Mouse (Mus musculus): ENCODE measurements at regions not wholly inside any gene's neighbourhood (a gene's known extent, or its start where the extent isn't known, plus 50 kb on each side); places are given as distances from the start of the nearest gene placed in this dataset.
"Not testable (repeated sequence)": the region's sequence is repeated elsewhere in the genome, so short reads cannot be mapped to it uniquely, and the experiment has no call there.

- ATAC-seq (replicated peaks; ENCODE audit: poor library complexity): no peak
These were observed 199.0 kb downstream of the Zfp619 start for GRCm38 (mm10) chr7:39716340-39717150.

DNA sequence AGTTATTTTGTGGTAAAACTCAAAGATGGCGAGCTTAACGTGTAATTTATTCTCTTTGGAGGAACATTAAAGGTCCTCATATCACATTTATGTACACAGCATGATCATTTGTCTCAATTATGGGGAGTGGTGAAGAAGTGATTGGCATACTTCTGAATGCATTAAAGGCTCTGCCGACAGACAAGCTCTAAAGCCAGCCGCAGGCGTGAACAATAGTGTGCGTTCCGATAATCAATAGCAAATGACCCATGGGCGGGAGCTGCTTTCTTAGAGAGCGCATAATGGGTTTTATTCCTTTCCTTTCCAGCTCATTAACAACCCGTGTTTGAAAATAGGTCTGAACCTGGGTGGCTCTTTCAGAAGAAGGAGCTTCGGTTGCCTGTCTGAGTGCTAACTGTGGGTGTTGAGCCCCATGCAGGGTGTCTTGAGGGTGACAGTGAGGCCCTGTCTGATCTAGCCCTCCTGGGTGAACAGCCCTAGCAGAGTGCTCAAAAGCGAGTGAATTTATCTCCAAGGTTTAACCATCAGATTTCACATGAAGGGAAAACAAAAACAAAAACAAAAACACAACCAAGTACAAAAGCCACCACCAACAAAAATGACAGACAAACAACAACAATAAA, 210.5 kb downstream of the Zfp619 start:
- ATAC-seq (replicated peaks; ENCODE audit: poor library complexity): no peak

DNA sequence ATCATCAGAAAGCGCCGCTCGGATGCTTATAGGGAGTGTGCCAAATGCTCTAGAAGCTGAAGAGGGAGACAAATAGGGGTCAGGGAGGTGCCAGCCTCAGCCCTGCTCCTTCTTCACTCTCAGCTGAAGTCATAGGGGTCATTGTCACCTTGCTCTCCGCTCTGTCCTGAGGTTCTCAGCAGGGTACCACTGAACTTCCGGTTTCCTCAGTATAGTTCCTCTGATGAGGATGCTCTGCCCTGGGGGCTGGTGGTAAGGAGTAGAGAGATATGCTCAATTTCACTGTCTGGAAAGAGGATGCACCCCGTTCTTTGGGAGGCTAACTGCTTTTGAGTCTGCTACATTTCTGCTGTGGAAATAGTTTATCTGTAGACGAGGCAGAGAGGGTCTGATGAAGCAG, 211.4 kb downstream of the Zfp619 start:
- no peak for ATAC-seq (replicated peaks; ENCODE audit: poor library complexity)

DNA sequence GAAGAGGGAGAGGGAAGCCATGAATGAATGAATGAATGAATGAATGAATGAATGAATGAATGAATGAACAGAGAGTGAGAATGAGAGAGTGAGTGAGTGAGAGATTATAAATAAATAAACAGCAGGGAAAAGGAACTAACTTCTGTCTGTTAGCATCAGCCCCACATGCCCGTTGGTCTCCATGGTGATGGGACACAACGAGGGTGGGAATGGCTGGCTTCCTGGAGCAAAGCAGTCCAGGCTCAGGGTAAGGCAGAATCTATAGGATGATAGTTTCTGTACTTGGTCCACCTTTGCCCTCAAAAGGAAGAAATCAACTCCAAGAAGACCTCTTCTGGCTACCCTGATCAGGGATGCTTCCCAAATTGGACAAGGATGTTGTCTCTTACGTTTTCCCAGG, 212.2 kb downstream of the Zfp619 start:
- ATAC-seq (replicated peaks; ENCODE audit: poor library complexity): no peak

DNA sequence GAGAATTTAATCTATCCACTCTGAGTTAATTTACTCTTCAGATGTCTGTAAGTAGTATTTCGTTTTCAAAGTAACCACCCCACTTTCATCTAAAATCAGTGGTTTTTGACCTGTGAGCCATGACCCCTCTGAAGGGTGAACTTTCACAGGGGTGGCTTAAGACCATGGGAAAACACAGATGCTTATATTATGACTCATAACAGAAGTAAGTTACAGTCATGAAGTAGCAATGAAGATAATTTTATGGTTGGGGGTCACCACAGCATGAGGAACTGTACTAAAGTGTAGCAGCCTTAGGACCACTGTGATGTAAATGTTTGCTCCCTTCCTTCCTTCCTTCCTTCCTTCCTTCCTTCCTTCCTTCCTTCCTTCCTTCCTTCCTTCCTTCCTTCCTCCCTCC, 215.2 kb downstream of the Zfp619 start:
- ATAC-seq (replicated peaks; ENCODE audit: poor library complexity): no peak

GRCm38 (mm10) chr7:39748395-39748794, 230.8 kb downstream of the Zfp619 start:
- not testable (repeated sequence) for ATAC-seq (replicated peaks; ENCODE audit: poor library complexity)

- ATAC-seq (replicated peaks; ENCODE audit: poor library complexity): no peak
These were observed 232.9 kb downstream of the Zfp619 start for GRCm38 (mm10) chr7:39750448-39750847.

DNA sequence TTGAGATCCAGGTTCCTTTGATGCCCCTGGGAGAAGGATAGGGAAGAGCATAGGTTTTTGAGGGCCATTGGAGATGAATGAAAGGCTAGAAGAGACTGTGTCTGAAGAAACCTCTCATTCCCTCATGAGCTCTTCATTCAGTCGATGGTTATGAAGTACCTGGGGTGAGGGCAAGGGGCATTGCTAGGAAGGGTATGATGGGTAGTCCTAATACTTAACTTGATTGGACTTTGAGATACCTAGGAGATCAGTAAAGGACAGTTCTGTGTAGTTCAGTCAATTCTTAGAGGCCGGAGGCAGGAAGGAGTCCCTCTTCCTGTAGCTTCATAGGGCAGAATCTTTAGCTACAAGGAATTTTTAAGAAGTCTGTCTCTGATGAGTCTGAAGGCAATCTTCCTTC, 246.8 kb downstream of the Zfp619 start:
- ATAC-seq (replicated peaks; ENCODE audit: poor library complexity): no peak

DNA sequence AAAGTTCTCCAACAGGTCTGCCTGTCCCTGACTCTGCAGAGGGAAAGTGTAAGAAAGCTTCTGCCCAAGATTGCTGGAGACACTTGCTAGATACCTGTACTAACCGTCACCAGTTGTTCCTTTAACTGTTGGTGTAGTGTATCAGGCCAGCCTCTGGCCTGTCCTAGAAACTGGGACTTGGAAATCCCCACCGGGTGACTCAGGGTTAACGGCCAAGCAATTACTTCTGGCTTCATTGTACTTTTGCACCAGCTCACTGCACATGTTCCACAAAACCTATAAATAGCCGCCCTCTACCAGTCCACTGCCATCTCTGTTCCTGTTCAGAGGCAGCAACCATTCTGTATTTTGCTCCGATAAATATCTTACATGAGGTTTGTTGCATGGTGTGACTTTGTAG, 247.5 kb downstream of the Zfp619 start:
- ATAC-seq (replicated peaks; ENCODE audit: poor library complexity): no peak

GRCm38 (mm10) chr7:39773291-39773690, 255.7 kb downstream of the Zfp619 start:
- no peak for ATAC-seq (replicated peaks; ENCODE audit: poor library complexity)

GRCm38 (mm10) chr7:39789321-39789720, 271.8 kb downstream of the Zfp619 start:
- no peak for ATAC-seq (replicated peaks; ENCODE audit: poor library complexity)

- ATAC-seq (replicated peaks; ENCODE audit: poor library complexity): no peak
These were observed 272.3 kb downstream of the Zfp619 start for GRCm38 (mm10) chr7:39789880-39790279.

GRCm38 (mm10) chr7:39794751-39795150, 277.2 kb downstream of the Zfp619 start:
- ATAC-seq (replicated peaks; ENCODE audit: poor library complexity): no peak

- no peak for ATAC-seq (replicated peaks; ENCODE audit: poor library complexity)
These were observed 286.7 kb downstream of the Zfp619 start for GRCm38 (mm10) chr7:39804276-39804675.

DNA sequence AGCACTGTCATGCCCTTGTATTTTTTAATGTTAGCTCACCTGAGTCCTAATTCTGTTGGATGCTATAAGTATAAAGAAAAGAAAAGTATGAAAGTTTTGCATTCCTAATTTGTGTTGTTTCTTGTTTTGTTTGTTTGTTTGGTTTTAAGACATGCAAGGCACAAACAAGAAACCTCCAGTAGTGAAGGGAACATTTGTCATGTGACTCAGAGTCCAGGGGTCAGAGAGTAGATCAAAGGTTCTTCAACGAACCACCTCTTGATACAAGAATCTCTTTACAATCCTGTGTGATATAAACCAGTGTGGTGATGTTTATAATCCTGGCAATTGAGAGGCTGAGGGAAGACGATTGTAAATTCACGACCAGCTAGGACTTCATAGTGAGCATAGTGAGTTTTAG, 300.5 kb downstream of the Zfp619 start:
- ATAC-seq (replicated peaks; ENCODE audit: poor library complexity): no peak

GRCm38 (mm10) chr7:39822550-39823178, 305.1 kb downstream of the Zfp619 start:
- ATAC-seq (replicated peaks; ENCODE audit: poor library complexity): no peak

- no peak for ATAC-seq (replicated peaks; ENCODE audit: poor library complexity)
These were observed 310.8 kb downstream of the Zfp619 start for GRCm38 (mm10) chr7:39828378-39828777.

- no peak for ATAC-seq (replicated peaks; ENCODE audit: poor library complexity)
These were observed 313.3 kb downstream of the Zfp619 start for GRCm38 (mm10) chr7:39830831-39831230.

- no peak for ATAC-seq (replicated peaks; ENCODE audit: poor library complexity)
These were observed 324.4 kb downstream of the Zfp619 start for GRCm38 (mm10) chr7:39841988-39842387.

GRCm38 (mm10) chr7:39847914-39848782, 330.6 kb downstream of the Zfp619 start:
- ATAC-seq (replicated peaks; ENCODE audit: poor library complexity): peak; percentile 86

DNA sequence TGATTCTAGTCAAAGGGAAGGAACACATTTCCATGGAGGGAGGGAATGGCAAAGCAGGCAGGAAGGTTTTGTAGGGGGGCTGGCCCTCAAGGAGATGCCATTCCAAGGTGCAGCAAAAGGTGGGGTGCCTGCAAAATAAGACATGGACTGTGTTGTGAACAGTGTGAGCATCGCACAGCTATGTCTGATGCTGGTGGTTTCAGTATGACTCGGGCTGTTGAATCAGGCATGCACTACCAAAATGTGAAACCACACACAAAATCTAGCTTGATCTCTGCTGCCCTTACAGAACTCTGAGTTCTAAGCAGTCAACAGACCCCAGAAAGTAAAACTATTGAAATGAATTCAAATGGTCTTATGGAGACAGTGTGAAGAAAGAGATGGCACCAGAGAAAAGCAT, 339.7 kb downstream of the Zfp619 start:
- no peak for ATAC-seq (replicated peaks; ENCODE audit: poor library complexity)

All from megakaryocyte progenitor cell, adult 5-6 weeks (primary cell).